Mouse (Mus musculus) kidney, adult 2 months (tissue): ENCODE results near the gene Bahd1.

Source experiments
- CTCF ChIP-seq: fragments of 200-500 bp; conservative IDR thresholded peaks from 2 replicates; pipeline ENCODE4 v1.5.1; 2011; ENCODE audit warnings: low read depth, mild to moderate bottlenecking, control low read depth, low read length, moderate library complexity, mixed read lengths; ENCODE audit not compliant: insufficient read depth, insufficient read length
- POLR2A ChIP-seq: fragments of 200-500 bp; IDR thresholded peaks from one replicate; pipeline ENCODE4 v1.6.1; 2011; ENCODE audit warnings: low read depth, low read length, control low read depth

DNA sequence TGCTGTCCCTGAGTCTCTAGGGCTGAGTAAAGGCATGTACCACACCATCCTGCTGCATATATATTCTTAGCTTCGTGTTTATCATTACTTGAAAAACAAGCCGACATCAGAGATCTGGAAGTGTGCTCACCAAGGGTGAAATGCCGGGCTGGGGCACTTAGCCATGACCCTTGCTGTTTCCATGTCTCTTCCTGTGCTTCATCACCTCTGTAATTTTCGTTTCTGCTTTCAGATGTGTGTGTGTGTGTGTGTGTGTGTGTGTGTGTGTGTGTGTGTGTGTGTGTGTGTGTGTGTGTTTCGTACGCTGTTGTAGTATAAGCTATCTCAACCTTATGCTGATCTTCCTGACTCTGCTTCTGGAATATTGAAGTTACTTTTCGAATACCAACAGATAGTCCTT lies 41.2 kb downstream of the Bahd1 start:
- no peak for TF ChIP-seq CTCF
- TF ChIP-seq POLR2A = no peak
